ENCODE assay signal across 17 mouse cellular contexts in genomic region chr15:77643176-77643575, GRCm38 (mm10). TPM values are rescaled to one million over a fixed set of nuclear protein-coding genes. Genes with fewer than 3 reads are reported as not detected.
"Had no signal": no experiment of that assay in that cellular context is flagged by ENCODE, and none has a peak within 500 bp of the region (broad histone marks: within the 10 kb centered on the region; RNA-seq: fewer than 3 reads in every experiment).

Gene Apol11b (minus strand): TSS chr15:77643286.

RNA-seq across cellular contexts. Expression of gene Apol11b, which starts in this region (rescaled TPM):
- total RNA-seq: gastrocnemius, postnatal 36 days; layer of hippocampus, adult 2 months; layer of hippocampus, postnatal 25 days; left cerebral cortex, postnatal 14 days; left cerebral cortex, postnatal 36 days had no signal
- polyA plus RNA-seq: gonadal fat pad, adult 2 months; heart, embryonic 10.5 days; heart, embryonic 12.5 days; hindbrain, embryonic 10.5 days; hindbrain, embryonic 12.5 days; hindbrain, embryonic 14.5 days; hindbrain, embryonic 16.5 days; intestine, postnatal 0 days; kidney, embryonic 14.5 days; limb, embryonic 10.5 days; limb, embryonic 12.5 days; limb, embryonic 14.5 days had no signal
